Mouse (Mus musculus) telencephalon, adult 2 months (tissue): Measurements from ENCODE around the gene Rgcc.

Experiments
- DNase-seq: peaks from one replicate; pipeline ENCODE4 v3.0.0-alpha.2; 2011; ENCODE audit warnings: low read depth, low spot score

Gene Rgcc

DNA sequence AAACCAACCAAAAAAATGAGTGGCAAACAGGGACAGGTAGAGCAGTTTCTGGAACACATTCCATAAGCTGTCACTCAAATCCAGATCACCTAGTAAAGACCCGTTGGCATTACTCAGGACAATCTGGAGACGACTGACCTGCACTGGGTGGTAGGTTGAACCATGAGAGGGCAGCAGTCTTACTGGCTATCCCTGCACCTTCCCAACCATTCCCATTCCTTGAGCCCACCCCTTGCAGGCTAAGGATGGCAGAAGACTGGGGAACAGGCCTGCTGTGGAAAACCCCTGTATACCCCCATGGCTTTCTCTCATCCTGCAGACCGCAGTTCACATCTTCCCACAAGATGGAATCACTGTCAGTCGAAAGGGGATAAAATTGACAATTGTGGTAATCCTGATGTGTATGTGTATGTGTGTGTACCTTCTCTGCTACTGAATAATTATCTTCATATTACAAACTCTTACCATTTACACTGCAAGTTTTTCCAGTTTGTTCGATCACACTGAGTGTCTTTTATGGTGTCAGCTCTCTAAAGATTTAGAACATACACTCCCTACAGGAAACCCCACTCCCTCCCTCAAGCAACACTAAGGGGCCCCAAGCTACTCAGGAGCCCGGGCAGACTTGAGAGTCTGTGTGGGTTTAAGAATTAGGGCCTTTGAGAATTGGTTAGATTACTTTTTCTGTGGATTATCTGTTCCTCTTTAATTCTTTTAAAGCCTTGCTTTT, 59.6 kb downstream of the Rgcc start:
- no peak for DNase-seq

DNA sequence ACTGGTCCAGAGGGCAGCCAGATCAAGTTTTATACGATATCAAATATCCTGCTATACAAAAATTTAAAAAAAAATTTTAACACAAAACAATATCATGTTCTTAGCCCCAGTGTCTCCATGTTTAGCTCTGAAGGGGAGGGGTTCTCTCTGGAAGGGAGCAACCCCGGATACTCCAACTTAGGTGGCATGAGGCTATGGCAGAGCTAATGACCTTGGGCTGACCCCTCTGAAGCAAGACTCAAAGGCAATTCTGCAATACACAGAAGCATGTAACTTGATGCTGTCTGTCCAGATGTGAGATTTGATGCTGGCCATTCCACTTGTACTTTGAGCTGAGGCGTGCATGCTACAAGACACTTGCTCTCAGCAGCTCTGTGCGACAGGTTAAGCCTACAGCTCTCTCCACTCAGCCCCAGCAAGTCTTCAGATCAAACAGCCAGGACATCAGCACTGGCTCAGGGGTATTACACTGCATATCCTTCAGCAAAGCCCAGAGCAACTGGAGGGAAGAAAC, 60.3 kb downstream of the Rgcc start:
- DNase-seq = no peak

DNA sequence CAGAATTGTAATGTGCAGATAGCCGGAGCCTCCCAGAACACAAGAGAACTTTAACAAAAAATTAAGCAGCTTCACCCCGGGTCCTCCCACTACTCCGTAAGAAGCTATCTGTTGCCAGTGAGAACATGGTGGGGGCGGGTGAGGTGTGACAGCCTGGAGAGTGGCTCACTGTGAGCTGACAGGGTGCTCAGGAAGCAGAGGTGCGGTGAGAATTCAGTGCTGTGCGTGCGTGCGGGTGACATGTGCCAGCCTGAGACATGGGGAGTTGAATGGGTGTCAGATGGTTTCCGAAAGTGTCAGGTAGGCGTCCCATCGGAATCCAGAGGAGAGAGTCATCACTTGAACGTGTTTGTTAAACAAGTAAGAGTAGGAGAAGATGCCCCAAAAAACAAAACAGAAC, 62.0 kb downstream of the Rgcc start:
- DNase-seq = peak; percentile 59
